Mouse (Mus musculus) retina, postnatal 1 day (tissue): ENCODE results near the gene Alk.

Experiments used
- DNase-seq: peaks from one replicate; pipeline ENCODE4 v3.0.0-alpha.2; 2012

Alk gene

DNA sequence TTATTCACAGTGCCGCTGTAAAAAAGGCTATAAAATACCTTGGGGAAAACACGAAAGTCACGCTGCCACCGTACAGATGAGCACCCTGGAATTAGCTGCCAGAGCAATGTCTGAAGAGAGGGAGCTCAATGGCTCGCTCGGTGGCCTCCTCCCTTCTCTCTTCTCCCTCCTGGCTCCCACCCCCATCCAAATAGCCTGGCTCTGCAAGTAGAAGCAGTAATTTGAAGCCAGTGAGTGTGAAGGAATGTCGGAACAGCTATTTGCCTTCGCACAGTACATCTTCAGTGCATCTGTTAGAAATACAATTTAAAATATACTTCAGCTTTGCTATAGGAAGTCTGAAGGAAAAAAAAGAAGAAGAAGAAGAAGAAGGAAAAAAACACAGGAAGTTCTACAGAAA lies 208.5 kb downstream of the Alk start:
- no peak for DNase-seq

DNA sequence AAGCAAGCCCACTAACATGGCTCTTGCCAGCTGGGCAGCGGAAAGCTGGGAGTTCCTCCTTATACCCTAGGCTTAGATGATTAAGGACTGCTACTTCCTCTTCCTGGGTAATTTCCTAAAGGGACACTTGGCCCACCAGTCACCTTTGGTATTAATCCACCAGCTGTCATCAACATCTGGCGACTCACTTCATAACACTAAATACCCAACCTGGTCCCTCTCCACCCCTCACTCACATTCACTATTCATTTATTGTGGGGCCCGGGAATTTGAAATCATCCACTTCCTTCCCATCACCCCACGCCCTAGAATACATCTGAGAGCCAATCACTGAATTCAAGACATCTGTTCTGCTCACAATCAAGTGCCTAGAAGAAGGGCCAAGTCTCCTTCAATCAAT lies 235.4 kb downstream of the Alk start:
- DNase-seq: no peak

DNA sequence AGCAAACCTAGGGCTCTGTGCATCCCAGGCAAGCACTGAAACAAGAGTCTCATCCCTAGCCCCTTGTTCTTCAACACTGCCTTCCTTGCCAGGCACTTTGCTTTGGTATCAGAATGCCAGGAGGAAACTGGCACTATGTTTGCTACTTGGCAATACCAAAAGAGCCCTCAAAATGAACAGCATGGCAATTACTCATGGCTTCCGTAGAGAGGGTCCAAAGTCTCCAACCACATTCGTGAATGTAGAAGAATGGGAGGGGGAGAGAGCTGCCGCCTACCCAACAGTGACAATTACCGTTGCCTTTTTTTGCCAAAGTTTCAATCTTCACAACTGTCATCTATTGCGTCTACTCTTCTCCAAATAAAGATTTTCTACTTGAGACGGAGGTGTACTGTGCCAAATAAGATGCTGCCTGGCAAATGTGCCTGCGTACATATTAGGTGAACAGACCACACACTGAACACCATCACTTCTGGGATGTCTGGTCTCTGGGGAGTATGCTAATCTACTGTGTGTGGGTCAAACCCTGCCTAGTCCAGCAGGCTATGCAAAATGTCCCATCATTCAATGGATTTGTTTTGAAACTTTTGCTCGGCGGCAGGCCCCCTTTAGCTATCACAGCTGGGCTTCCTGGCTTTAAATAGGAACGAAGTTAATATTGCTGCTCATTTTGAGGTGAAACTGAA lies 241.5 kb downstream of the Alk start:
- DNase-seq: no peak

DNA sequence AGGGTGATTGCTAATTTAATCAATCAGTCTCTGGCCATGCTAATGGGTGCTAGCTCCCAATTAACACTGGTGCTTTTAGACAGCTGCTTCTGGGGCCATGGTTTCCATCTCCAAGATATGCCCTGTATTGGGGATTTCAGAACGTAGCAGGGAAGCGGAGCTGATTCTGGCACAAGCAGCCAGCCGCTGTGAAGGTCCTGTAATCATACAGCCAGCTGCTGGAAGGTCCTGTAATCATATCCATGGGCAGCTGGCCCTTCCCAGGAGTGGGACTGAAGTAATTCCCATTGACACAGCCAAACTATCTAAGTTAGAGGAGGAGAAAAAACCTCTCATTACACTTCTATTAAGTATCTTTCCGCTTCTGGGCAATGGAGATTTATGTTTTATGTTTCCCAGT lies 242.5 kb downstream of the Alk start:
- DNase-seq: no peak

DNA sequence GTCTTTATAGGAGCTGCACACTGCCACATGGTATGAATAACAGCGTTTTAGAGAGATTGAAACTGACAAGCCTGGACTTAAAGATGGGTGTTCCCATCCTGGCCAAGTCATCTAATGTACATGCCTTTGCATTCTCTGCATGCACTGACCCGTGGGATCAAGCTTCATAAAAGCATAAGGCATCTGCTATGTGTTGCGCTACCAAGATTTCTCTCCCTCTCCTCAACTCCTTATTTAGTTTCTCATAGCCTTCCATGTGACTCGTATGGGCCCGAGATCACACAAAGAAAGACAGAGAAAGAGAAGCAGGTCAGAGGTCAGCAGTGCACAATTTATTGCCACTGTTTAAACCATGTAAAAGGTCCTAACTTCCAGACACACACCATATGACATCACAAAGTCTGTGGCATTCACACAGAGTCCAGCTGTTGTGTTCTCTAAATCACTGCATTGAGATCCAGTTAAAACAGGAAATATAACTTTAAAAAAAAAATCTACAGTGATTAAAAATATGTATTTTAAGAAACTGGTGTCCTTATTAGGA lies 247.6 kb downstream of the Alk start:
- DNase-seq: peak; percentile 21

DNA sequence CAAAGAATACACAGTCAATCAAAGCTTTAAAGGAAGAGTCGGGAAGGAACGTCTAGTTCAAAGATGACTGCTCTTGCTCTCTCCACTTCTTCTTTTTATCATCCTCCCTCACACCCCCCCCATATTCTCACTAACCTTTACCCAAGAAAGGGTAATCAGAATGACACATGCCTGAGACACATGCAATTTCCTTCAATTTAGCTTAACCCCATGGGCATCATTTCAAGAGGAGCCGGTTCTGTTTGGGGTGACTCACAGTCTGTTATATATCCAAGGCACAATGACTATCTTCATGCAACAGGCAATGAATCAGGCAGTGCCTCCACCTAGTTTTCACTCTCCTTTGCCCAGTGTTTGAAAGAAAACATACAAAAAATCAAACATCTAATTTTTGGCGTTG lies 265.0 kb downstream of the Alk start:
- no peak for DNase-seq

DNA sequence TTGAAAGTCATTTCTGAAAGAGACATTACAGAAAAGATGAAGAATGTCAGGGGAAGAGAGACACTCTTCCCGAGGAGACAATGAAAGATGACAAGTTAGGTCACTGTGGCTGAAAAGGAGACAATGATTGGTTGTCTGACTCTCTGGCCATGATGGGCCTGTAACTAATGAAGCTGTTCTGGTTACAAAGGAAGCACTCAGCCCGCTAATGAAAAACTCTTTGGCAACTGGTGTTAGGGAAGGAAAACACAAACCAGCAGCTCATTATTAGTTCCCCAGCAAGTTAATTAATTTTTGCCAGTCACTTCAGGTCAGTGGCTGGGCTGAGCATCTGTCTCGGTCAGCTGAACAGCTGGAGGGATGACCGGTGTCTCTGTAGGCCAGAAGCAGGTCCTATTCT lies 271.5 kb downstream of the Alk start:
- DNase-seq: peak; percentile 94

DNA sequence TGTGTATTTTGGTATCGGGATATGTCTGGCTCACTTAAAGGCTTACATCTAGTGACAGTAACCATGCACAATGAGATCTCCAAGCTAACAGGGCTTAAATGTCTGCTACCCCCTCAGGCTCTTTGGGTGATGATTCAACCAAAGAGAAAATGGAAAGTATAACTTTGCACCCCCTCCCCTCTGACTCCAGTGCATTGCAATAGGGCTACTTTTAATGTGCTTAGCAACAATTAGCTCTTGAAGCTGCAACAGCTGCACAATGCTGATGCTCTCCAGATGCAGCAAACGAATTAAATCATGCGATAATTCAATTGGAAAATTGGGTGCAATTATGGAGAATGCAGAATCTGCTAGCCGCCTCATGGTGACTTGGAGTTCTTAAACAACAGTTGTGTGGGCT lies 278.5 kb downstream of the Alk start:
- DNase-seq: peak; percentile 16

DNA sequence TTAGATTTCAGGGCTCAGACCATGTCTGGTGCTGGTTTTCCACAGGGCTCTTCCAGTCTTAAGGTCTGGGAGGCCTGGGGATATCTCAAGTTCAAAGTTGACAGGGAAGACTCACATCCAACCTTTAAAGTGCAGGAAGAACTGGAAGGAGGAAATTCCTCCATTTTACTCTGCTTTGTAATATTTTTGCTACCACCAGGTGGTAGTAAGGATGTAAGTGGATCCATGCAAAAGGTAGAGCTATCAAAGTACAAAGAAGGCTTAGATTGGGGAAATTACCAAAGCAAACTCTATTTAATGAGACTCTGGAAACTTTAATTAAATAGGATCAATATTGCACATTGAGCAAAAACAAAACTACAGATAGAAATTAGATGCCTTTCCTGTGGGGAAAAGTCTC lies 284.9 kb downstream of the Alk start:
- DNase-seq: no peak

DNA sequence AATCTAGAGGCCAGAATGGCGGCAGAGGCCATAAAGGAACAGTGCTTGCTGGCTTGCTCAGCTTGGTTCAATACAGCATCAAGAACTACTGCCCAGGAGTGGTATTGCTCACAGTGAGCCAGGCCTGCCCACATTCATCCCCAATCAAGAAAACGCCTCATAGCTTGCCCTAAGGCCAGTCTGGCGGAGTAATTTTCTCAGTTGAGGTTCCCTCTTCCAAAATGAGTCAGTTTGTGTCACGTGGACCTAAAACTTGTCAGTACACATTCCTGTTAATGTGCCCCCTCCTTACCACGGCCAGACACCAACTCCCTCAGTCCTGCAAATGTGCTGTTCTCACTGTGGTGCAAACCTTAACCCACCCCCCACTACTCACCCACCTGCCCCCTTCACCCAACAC lies 304.8 kb downstream of the Alk start:
- no peak for DNase-seq

DNA sequence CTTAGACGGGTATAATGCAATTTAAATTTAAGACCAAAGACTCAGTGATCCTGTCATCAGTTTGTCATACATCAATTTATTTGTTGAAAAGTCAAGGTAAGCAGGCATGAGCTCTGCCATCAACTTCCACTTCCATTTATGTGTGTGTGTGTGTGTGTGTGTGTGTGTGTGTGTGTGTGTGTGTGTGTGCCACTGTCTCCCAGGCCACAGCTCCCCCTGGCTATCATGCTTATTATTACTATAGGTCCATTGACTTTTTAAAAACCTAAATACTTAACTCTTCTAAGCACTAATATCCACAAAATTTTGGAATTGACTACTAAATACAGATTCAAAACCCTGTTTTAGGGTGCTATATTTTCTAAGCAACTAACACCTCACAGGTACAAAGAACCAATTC lies 308.1 kb downstream of the Alk start:
- no peak for DNase-seq

DNA sequence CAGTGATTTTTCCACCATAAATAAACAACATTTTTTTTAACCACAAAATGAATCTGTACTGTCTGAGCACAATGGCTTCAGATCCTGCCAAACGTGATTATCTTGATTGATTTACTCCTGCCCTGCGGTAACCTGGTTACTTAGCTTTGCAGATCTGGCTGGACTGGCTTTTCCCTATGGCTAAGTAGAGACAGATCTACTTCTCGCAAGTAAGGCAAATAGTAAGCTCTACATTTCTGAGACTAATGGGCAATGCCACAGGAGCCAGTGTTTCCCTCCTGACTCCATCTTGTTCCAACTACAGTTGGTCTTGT lies 311.2 kb downstream of the Alk start:
- peak; percentile 56 for DNase-seq

DNA sequence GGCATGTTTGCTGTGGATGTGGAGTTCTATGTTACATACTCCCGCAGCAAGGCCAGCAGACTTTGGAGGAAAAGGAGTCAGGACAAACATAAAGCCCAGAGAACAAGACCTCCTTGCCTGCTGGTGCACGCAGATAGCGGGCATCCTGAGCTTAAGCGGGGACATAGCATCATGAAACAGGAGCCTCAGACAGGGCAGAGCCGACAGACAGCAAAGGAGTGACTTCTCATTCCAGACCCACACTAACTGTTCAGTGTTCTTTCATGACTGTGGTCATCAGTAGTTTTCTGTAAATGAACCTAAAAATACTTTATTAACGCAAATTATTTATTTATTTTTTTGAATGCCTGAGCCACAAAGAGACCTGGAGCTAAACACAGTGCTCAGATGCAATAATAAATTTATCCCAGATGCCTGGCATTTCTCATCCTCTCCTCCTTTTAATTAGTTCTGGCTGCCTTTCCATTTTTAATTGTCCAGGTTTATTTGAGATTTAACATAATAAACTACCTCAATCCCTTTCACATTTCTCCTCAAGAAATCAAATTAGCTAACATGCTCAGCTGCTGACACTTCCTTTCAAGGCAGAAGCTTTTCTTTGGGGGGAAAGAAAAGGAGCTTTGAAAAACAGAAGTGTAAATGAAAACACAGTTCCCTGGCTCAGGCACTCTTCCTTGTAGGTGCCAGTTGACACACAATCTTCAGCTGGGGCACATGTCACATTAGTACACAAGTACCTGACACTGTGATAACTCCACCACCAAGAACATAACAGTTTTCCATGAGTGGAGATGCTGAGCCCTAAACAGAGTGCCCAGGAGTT lies 311.8 kb downstream of the Alk start:
- DNase-seq: no peak

DNA sequence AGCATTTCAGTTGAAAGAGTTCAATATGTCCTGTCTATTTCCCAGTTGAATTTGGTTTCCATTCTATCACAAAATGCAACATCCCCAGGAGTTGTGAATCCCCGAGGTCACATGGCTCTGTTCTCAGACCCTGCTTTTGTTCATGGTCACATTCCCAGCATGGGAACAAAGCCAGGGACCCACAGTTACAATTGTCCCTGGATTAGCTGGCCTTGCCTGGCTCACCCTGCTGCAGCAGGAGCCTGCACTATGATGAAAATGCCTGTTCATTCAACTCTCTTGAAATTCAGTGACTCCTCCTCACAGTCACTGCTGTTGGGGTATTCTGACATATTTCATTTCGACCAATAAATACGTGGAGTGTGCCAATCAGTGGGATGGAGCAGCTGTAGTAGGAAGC lies 318.5 kb downstream of the Alk start:
- peak; percentile 26 for DNase-seq

DNA sequence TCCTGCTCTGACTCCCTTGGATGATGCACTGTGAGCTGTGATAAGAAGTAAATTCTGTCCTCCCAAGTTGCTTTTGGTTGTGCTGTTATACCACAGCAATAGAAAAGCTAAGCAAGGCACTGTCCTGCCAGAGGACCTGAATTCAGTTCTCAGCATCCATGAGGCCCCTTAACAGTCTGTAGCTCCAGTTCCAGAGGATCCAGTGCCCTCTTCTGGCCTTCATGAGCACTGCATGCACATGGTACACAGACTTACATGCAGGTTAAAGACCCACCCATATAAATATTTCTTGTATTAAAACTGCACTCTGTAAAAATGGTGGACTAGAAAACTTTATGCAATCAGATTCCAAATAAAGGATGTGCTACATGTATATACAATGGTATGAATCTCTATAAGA lies 326.1 kb downstream of the Alk start:
- DNase-seq: no peak

DNA sequence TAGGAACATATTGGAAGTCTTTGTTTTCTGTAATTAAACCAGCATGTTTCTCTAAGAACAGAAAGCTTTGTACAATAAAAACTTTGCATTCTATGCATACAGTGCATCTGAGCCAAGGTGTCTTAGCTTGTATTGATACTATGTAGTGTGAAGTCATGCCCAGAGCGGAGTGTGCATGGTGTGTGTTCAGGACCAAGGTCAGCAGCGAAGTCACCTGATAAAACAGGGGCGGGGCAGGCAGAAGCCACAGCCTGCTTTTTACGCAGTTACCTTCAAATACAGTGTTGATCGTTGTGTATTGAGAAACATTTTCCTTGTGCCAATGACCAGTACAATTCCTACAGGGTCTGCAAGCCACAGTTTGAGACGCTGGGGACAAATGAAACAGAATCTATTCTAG lies 327.6 kb downstream of the Alk start:
- DNase-seq: no peak

DNA sequence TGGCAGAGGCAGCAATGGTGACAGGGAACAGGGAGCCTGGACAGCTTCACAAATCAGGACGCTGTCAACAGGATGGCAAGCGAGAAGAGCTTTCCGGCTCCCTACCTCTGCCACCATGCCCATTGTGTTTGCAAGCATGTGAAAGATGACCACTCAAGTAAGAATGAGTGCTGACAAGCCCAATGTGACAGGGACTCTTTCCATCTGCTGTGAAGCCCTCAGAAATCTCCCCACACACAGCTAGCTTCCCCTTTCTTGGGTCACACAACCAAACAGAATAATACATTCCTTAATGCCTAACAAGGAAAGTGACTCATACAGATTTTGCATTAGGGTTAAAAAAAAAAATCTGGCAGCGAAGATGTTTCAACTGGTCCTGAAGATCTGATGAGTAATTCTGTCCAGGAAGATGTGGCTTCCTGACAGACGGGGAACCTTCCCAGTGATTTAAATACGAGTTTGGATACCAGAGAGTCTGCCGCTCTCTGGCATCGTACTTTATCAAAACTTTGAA lies 329.0 kb downstream of the Alk start:
- no peak for DNase-seq

DNA sequence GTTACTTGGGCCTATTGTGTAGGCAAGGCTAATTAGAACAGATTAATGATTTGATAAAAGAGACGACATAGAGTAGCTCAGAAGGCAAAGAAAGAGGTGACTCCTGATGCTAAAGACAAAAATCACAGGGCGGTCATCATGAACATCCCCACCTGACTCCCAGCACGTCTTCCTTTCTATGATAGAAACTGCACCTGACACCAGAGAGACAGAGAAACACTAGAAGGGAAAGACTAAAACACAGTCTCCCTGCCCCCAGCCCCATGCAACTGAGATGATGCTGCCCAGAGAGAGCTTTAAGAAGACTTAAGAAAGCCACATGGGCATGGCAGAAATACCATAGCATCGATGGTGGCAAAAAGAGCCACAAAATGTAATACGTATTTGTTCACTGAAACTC lies 330.2 kb downstream of the Alk start:
- DNase-seq: no peak

DNA sequence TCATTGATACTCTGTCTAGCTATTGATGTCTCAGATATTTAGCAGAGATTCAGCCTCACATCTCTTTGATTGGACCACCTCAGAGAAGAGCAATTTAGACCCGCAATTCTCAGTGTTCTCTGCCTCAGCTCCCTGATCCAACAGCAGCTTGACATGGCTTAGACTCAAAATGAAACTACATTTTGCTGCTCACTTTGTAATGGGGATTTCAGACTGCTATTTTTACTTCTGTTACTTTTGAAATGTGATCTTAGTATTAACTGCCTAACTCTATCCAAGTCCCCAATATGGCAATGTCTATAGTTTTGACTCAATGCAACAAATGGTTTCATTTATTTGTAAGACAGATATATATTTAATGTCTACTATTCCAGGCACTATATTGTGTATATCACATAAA lies 332.8 kb downstream of the Alk start:
- DNase-seq: no peak

DNA sequence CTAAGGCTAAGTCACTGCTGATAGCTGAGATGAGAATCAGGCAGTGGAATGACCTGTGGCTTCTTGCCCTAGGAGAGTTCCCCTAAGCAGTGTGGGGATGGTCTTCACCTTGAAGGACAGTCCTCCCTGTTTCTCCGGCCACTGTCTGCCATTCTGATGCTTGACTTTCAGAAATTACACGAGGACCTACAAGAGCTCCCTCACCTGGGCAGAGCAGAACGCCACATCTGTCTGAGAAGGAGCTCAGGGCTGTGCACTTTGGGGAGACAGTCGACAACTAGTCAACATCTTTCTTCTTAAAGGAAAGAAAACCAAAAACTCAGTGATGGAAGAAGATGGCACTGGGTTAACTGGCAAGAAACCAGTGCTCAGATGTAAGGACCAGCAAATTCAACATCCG lies 335.9 kb downstream of the Alk start:
- DNase-seq: no peak

DNA sequence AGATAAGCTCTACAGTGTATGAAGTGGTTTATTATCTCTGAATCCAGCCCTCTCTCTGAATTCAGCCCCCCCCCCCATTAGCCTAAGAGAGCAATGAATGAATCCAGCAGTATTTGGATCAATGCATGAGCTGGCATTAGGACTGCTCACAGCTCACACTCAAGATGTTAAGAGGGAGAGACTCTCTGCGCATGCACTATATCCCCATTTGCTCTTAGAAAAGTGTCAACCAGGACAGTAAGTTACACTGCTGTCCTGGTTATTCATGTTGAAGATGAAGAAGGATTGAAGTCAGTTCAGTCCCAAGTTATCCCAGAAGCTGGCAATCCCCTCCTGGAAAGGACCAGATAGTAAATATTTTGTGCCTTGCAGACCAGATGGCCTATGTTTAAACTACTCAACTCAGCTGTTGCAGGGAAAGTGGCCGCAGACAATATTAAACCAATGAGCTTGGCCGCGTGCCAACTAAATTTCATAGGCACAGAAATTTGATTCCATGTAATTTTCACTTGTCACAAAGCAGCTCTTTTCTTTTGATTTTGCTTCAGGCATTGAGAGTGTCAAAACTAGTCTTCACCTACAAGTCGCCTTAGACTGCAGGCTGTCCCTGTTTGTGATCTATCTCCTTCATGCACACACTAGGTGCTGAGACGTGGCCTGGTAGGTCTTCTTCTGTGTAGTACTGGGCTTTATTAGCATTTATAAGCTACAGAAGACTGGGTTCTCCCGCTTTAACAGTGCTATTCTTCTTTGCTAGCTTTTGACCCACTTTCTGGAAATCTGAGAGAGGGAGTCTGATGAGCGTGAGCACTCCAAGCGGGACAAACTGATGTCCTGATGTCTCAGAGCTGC lies 339.0 kb downstream of the Alk start:
- DNase-seq: peak; percentile 17

DNA sequence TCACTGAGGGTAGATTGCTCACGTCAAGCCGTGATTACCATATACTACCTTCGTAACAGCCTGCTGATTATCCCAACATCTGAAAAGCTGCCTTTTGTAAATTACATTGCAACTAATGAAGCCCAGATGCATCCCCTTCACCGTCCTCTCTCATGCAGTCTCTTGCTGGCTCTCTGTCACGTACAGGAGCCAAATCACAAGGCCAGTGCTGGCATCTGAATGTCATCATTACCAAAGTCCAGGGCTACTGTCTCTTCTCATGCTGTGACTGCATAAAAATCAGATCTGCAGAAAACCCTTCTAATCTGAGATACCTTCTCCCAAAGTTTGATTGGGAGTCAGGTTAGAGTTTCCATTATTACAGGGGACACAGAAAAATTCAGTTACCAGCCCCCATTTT lies 351.0 kb downstream of the Alk start:
- DNase-seq: no peak

DNA sequence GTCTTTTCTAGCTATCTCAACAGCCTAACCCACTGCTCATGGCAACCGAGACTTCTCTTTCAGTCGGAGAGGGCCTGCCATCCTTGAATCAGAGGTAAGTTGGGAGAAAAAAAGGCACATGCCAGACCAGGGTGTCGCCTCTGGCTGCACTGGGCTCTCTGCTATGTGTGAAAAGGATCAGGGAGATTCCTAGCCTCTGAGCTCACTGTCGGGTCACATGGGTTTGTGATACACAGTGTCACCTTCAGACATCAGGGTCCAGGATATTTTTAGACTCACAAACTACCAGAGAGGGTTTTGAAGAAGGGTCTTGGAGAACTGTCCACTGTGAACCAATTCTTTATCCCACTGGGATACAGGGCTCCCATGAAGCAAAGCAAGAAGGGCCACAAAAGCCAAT lies 352.9 kb downstream of the Alk start:
- DNase-seq: no peak
